Mouse (Mus musculus) megakaryocyte-erythroid progenitor cell, adult 5-6 weeks (primary cell): ENCODE measurements around the gene Hcrtr1. TPM values are rescaled to one million over a fixed set of nuclear protein-coding genes. Genes with fewer than 3 reads are reported as not detected.

Source experiments
- ATAC-seq: replicated peaks from 2 replicates; pipeline ENCODE4 v1.8.0; 2016; ENCODE audit warnings: mild to moderate bottlenecking, inconsistent platforms; ENCODE audit not compliant: severe bottlenecking, poor library complexity, low FRiP score, low TSS enrichment
- total RNA-seq, 2 experiments: library from RNA; stranded (forward) in 1 of 2; stranded (reverse) in 1 of 2; fragments of 200-1000, 215-1000 nt in 1 of 2; fragments of >200 nt in 1 of 2; fragmentation: Nextera tagmentation in 1 of 2; gene quantifications; 2 replicates each; pipeline ENCODE4 v1.2.3; 2014 to 2017

The Hcrtr1 gene
- total RNA-seq, 2 experiments from 2014 or later: not detected

DNA sequence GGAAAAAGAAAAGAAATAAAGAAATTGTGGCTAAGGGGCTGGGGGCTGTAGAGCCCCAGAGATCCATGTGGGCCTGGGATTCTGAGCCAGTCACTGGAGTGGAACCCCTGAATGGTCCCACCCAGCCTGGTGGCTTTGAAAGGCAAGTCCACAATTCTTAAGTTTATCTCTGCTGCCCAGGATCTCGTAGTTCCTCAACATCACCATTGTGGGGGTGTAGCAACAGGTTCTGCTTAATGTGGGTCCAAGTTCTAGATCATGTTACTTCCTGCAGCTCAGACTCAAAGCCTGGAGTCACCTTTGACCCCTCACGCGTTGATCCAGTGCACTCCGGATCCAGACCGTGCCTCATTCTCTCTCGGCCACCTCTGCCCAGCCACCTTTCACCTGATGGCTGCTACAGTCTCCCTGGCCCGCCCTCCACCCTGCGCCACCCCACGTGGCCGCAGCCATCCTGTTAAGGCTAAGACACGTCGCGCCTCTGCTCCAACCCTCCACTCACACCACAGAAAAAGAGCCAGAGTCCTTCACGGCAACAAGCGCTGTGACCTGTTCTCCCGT, 30.3 kb upstream of the Hcrtr1 start:
- no peak for ATAC-seq

DNA sequence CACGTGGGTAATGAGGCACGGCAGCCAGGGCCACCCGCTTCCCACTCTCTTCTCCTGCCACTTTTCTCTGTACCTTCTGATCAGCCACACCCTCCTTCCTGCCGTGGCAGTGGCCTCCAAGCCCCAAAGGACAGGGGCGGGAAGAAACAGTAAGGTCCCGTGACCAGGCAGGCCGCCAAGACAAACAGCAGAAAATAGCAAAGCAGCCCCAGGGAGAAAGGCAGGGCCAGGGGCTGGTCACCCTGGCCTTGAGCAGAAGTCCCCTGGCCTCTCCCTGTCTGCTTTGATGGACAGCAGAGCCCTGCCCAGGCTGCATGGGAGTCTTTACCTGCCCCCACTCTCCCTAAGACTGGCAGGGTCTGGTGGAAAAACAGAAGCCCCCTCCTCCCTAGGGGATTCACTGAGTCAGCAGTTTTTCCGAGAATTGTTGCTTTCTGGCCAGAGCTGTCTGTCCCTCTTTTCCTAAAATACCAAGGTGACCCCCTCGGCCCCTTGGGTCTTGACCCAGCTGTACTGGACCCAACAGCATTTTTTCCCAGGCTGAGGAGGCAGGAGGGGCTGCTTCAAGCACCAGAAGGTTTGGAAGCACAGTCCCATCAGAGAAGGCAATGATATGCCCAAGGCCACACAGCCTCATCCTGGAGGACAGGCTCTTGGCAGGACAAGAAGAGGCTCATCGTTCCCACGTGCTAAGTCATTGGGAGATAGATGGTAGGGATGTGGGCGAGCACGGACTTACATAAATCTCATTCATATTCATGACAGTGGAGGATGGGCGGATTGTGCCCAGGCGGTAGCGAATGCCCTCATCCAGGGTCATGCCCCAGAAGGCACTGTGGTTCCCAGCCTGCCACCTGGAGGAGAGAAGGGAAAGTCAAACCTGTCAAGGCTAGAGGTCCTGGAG, 29.4 kb upstream of the Hcrtr1 start:
- peak; percentile 34 for ATAC-seq

DNA sequence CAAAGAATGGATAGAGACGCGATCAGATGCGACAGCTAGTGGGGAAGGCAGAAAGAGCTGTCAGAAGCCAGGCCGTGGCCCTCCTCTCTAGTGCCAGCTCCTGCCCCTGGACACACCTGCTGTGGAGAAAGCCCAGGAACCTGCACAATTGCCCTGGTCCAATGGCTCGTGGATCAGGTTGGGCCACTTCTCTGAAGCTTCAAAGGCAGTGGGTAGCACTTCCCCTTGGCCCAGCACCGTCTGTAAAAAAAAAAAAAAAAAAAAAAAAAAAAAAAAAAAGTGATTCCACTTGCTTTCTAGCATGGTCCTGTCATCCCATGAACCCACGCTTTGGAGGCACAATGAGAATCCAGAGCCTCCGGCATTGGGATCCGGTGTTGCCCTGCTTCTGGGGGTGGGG, 28.7 kb upstream of the Hcrtr1 start:
- no peak for ATAC-seq

DNA sequence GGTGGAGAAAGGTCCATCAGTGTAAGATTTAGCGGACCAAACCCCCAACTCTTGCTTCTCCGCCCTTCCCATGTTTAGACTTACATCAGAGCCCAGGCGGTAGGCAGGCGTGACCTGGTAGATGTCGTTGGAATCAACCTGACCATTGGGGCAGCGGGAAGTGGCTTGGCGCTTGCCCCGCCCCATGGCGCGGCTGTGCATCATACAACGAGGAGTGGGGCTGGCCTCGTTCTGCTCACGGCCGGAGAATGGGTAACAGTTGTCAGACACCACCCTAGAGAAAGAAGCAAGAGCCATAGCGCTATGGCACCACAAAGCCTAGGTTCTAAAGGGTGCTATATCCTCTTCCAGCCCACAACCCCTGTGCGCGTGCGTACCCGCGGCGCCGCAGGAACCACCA, 28.2 kb upstream of the Hcrtr1 start:
- ATAC-seq: no peak

DNA sequence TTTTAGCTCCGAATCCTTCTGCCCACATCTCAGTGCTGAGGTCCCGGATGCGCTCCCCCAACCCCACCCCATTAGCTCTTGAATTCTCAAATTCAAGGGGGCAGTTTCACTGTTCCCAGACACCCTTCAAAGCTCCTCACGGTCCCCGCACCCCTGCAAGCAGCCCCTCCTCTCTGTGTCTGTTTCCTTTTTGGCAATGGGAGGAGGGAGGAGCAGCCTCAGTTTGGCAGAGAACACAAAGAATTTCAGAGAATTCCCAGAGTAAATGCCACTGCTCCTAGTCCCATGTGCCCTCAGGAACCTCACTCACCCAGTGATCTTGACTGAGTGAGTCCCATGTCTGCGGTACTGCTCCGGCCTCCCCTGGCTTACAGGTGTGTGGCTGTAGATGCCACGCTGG, 27.4 kb upstream of the Hcrtr1 start:
- no peak for ATAC-seq

DNA sequence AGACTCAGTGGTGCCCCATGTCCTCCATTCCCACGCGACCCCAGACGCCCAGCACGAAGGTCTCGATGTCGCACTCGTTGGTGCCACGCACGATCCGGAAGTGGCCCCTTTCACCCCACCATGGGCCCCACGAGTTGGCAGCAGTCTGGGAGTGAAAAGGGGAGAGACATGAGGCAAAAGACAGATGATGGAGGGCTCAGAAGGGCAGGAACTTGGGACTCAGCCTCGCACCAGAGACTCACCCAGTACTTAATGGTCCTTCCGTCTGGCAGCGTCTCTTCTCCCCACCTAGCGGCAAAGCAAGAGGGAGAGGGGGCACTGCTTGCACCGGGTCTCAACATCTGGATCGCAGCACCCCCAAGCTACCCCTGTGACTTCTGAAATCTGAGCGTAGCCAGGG, 26.9 kb upstream of the Hcrtr1 start:
- ATAC-seq: no peak

DNA sequence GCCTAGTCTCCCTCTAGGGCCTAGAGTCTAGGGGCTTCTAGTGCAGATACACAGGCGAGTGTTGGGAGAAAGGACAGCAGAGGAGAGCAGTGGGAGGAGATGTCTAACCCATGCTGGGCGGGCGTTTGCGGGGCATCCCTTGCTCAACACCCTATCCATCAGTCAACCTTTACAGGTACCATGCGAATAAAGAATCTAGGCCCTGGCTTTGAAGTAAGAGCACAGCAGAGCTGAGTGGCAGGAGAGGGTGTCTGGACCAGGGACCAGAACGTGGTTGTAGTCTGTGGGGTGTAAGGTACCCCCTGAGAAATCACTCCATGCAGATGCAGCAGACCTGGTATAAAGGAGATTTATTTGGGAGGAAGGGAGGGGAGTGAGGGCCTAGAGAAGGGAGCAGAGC, 25.0 kb upstream of the Hcrtr1 start:
- no peak for ATAC-seq

DNA sequence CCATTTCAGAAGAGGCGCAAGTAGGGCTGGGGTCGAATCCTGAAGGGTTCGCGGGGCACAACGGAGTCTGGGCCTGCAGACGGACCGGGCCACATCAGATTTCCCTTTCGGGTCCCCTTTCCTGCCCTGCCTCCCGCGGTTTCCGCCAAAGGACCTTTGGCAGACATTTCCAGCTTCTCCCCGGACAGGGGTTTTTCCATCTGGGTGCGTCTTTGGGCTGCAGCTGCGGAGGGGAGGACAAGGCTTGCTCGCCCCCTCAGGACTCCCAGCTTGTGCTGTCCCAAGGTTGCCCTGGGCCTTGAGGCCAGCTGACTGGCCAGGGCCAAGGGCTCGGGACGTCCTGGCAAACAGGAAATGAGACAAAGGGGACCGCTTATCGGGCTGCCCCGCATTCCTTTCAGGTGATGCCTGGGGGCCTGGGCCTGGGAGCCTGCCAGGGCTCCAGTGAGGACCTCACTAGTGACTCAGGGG, 24.3 kb upstream of the Hcrtr1 start:
- ATAC-seq: no peak

DNA sequence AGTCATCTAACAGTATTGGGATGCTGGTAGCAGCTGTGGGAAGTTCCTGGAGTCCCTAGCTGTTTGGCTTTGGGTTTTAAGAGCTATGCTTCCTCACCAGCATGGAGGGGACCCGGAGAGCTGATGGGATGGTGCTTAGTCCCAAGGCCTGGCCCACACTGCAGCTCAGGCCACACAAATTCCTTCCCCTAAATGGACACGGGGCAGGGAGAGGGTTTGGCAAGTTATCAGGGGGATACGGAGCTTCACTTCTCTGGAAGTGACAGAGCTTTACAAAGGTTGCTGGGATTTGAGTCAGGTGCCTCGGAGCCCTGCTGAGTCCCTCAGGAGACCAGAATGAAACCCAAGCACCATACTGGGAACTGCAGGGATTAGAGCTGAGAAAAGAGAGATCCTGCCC, 22.2 kb upstream of the Hcrtr1 start:
- no peak for ATAC-seq

DNA sequence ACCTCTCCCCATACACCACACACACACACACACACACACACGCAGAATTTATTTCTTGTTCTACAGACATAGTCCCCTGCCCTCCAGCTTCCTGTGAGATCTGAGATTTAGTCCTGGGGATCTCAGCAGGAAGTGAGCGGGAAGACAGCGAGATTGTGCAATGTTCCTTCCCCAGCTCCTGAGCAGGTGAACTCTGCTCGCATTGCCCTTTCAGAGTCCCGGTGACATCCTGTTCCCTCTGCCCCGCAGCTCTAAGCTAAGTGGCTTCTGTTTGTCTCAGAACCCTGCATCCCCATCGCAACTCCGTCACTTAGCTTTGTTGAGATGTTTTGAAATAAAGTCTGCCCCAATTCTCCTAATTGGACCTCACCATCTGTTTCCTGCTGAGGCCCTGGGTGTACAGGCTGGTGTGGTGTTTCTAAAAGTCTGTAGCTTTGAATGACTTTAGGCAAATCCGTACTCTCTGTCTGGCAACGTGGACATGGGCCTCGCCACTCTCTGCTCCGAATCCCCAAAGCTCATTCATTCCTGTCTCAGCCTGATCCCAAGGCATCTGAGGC, 17.7 kb upstream of the Hcrtr1 start:
- no peak for ATAC-seq

DNA sequence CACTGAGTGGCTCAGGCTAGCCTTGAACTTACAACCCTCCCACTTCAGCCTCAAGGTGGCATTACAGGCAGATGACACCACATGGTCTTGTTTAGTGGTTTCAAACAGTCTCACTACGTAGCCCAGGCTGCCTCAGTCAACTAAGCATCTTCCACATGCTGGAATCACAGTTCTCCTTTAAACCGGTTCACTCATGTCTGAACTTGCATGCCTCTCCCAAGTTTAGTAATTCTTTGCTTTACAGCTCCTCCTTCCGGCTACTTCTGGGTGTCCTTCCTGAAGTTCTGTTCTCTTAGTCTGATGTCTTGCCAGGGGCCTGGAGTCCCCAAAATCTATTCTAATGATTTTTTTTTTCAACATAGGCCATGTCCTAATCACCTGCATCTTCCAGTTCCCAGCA, 15.1 kb upstream of the Hcrtr1 start:
- no peak for ATAC-seq

DNA sequence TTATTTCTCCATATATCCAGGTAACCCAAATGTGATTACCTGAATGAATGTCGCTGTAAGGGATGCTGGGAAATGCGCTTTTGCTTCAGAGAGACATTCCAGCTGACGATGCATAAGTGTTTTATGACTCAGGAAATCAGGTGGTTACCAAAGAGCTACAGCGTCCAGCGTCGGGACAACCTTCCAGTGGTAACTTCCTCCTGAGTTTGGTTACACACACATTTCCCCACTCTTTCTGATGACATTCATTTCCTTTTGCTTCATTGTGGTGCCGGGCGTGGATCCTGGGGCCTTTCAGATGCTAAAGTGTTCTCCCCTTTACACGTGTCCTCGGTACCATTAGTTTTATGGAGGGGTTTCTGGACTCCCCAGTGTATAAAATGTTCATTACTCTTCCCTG, 9.2 kb upstream of the Hcrtr1 start:
- no peak for ATAC-seq

DNA sequence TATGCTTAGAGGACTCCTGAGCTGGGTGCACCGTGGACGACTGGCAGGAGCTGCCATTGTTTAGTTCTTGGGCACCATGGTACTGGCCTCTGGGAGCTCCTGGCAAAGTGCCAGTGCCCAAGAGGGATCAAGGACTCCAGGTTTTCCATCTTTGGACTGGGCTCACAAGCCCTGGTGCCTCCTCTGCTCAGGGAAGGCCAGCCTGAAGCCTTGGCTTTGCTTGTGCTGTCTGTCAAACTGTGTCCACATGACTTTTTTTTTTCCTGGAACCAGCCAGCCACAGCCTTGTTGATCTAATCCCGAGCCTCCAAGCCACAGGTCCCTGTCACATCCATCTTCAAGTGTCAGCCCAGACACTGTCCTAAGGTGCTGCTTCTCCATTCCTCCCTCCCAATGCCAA, 2.6 kb upstream of the Hcrtr1 start:
- no peak for ATAC-seq

DNA sequence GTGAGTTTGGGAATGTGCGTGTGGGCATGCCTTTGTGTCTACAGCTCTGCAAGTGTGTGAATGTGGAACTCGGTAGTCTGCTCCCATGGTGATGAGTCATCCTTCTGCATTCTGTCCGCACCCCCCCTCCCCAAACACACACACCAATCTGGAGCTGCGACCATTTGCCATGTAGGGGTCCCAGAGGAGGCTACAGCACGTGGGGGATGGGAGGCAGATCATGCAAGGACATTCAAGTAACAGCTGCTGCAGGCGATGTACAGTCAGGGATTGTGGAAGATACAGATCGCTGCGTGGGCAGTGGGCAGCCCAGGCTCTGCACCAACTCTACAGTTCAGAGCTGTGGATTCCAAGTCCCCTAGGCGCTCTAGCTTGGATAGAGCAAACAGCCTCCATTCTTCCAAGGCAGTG, 1.8 kb upstream of the Hcrtr1 start:
- ATAC-seq: no peak

DNA sequence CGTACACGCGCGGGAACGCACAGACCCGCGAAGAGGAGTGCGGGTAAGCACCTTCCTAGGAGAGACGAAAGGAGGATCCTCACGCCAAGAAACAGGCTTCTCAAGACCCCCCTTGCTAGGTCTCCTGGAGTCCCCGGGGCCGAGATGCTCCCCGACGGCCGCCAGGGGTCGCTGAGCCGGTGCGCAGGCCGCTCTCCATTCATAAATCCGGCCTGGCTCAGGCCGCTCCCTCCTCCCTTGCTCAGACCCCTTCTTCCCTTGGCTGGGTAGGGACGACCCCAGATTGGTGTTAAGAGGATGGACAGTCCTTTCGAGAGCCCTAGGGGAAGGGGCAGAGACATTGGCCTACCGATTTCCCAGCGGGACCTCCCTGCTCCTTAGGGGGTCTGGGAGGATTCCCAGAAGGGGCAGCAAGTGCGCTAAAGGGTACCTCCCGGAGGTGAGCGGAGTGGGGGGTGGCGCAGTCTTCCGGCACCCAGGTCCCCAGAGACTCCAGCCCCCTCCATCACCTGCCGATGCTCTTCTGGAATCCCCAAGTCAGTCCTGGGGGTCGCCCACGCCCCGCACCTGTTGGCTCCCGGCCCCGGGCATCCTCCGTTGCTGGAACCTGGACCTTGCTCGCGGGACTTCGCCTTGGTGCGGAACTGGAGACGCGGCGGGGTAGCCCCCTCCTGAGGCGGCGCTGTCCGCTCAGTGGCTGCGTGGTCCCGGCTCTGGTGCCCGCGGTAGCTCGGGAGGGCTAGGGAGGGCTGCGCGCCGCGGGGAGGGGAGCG, 532 bp downstream of the Hcrtr1 start:
- ATAC-seq: peak; percentile 80

DNA sequence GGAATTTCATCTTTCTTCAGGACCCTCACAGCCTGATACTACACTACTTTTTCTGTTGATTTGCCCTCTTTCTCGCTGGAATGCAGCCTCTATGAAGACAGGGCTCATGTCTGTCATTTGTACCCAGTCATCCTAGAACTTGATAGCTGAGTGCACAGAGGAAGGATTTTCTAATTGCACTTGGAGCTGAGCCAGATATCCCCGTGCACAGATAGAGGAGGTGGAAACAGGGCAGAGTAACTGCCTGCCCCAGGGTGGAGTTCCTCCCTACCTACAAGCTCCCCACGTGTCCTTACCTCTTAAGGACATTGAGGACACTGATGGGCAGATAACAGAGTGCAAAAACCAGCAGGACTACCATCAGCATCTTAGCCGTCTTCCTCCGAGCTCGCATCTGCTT, 5.8 kb downstream of the Hcrtr1 start:
- no peak for ATAC-seq

DNA sequence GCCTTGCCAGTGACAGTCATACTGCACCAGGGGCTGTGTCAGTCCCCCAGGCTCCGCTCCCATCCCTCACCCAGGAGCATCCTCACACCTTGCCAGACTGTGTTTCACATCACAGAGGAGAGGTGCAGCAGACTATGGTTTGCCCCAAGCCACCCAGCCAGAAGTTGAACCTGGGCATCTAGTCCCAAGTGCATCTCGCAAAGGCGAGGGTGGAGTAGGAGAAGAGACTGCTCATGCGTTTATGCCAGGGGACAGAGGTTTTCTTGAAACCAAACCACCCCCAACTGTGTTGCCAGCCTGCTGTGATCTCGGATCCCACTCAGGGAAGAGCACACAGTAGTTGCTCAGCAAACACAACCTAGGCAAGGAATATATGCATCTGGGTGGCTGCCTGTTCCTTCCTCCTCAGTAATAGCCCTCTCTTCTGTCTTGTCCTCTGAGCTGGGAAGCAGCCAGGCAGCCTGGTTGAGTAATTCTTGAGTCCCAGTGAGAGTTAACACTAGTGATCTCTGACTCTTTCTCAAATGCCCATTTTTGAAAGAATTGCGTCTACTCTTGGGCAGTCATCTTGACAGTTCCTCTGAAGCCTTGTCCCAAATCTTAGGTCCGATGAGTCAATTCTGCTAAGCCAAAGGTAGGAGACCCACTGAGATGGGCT, 7.6 kb downstream of the Hcrtr1 start:
- no peak for ATAC-seq

DNA sequence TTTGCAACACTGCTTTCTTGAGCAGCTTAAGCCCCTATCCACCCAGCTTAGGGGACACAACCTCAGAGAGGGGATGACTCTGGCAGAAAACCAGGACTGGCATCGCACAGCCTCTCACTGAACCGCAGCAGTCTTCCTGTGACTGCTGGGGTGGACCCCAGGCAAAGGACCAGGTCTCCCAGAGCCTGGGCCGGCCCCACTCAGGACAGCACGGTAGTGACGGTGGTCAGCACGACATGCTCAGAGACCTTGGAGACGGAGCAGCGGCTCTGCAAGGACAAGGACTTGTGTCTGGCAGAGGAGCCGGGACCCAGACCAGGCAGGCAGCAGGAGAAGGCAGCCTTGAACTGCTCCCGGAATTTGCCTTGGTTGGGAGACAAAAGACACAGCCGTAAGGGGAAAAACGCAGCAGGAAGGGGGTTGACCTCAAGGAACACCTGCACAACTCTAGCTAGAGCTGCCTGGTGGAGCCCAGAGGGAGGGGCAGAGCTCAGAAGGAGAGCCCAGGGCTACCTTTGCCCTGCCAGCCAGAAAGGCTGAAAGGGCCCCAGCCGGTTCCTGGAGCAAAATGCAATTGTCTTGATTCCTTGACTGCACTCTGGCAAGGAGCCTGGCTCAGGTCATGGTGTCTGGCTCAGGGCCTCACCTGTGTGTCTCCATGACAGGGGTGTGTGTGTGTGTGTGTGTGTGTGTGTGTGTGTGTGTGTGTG, 8.4 kb downstream of the Hcrtr1 start:
- ATAC-seq: no peak

DNA sequence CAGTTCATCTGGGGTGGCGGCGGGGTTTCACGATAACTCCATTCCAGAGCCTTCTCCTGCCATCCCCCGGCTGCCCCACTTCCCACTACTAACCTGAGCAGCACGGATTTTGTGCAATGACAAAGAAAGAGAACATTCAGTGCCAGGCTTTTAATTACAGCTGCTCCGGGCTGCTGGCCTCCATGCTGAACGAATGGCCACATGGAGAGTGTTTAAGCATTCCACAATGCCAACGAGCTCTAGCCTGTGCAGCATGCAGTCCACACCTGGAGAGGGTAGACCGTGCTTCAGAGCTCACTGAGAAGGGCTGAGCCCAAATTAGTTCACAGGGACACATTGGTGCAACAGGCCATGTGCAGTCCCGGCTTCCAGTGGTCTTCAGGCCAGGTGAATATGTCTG, 9.1 kb downstream of the Hcrtr1 start:
- ATAC-seq: no peak
